Mouse (Mus musculus) midbrain, embryonic 11.5 days (tissue): ENCODE data around the gene Pmm1. TPM values are rescaled to one million over a fixed set of nuclear protein-coding genes. Genes with fewer than 3 reads are reported as not detected.
A peak's percentile ranks its signal among the peaks of the same experiment; 100 is the strongest.

Experiments used
- ATAC-seq: fragments of 200-750 bp; cut with Nextera tagmentation; 2 replicates; pipeline ENCODE4 v1.8.0; 2017; ENCODE audit warnings: moderate TSS enrichment, moderate library complexity; ENCODE audit not compliant: low FRiP score
- DNase-seq: peaks from one replicate; pipeline ENCODE4 v3.0.0; 2015; ENCODE audit warnings: low spot score; ENCODE audit errors: missing footprints
- H3K27ac ChIP-seq: fragments of 300-500 bp; sonication (generic); 2 replicates; pipeline ENCODE4 v1.5.1; 2014; ENCODE audit warnings: low read depth, low read length
- H3K27me3 ChIP-seq: fragments of 300-500 bp; sonication (generic); 2 replicates; pipeline ENCODE4 v1.6.1; 2014; ENCODE audit warnings: mild to moderate bottlenecking, low read length, moderate library complexity, mixed read lengths; ENCODE audit not compliant: control insufficient read depth, insufficient read depth
- H3K36me3 ChIP-seq: fragments of 300-500 bp; sonication (generic); 2 replicates; pipeline ENCODE4 v1.6.1; 2014; ENCODE audit warnings: mild to moderate bottlenecking, low read length, moderate library complexity, mixed read lengths; ENCODE audit not compliant: control insufficient read depth, insufficient read depth
- H3K4me1 ChIP-seq: fragments of 300-500 bp; sonication (generic); 2 replicates; pipeline ENCODE4 v1.6.1; 2014; ENCODE audit warnings: low read length; ENCODE audit not compliant: control insufficient read depth, insufficient read depth
- H3K4me2 ChIP-seq: fragments of 300-500 bp; sonication (generic); 2 replicates; pipeline ENCODE4 v1.6.1; 2014; ENCODE audit warnings: mild to moderate bottlenecking, moderate library complexity
- H3K4me3 ChIP-seq: fragments of 300-500 bp; sonication (generic); 2 replicates; pipeline ENCODE4 v1.5.1; 2014; ENCODE audit warnings: low read depth, low read length
- H3K9ac ChIP-seq: fragments of 300-500 bp; sonication (generic); 2 replicates; pipeline ENCODE4 v1.6.1; 2014; ENCODE audit warnings: low read length
- H3K9me3 ChIP-seq: fragments of 300-500 bp; sonication (generic); 2 replicates; pipeline ENCODE4 v1.6.1; 2016; ENCODE audit warnings: low read length; ENCODE audit not compliant: control insufficient read depth
- WGBS: fragments of 180-500 bp; shearing (Covaris S2); extraction: QIAGEN DNeasy Blood & Tissue Kit; methylation state at CpG from one replicate; pipeline ENCODE4 v1.1.7; 2014; 5-methylcytosine and 5-hydroxymethylcytosine counted together
- polyA plus RNA-seq: library from polyadenylated mRNA; unstranded; fragments of >200 nt; fragmentation: Nextera tagmentation; extraction: Ambion mirVana; gene quantifications from 2 replicates; pipeline ENCODE4 v1.2.1, GENCODE M21; 2014

The Pmm1 gene
- 26.9 and 29.8 TPM in 2 replicates for polyA plus RNA-seq

GRCm38 (mm10) chr15:81960171-81961077, at the start of gene Pmm1:
Pmm1 (minus strand) TSS chr15:81960930.
- H3K4me2 ChIP-seq = peak within 1 kb of the TSS; percentile 100
- H3K27ac ChIP-seq = peak within 1 kb of the TSS; percentile 67
- H3K4me1 ChIP-seq = peaks cover 2% of the 10 kb centered on the region
- no peaks in the 10 kb centered on the region for H3K9me3 ChIP-seq
- H3K27me3 ChIP-seq = no peaks in the 10 kb centered on the region
- WGBS = under 1% methylated on average over 73 of the region's 77 CpGs
- ATAC-seq (peak; percentile 97), DNase-seq (peak; percentile 100)
- H3K9ac ChIP-seq = peak within 1 kb of the TSS; percentile 70
- peak within 1 kb of the TSS; percentile 57 for H3K4me3 ChIP-seq
- H3K36me3 ChIP-seq = no peaks in the 10 kb centered on the region

- Histone ChIP-seq H3K27ac (no peak overlapping the region), H3K36me3 (no peaks in the 10 kb centered on the region), H3K4me3 (no peak overlapping the region), H3K4me1 (no peaks in the 10 kb centered on the region), H3K9me3 (no peaks in the 10 kb centered on the region), H3K27me3 (no peaks in the 10 kb centered on the region), H3K4me2 (no peak overlapping the region), H3K9ac (no peak overlapping the region)
- WGBS = 93% methylated on average over 8 of the region's 8 CpGs
- no peak for ATAC-seq
- no peak for DNase-seq
Observed at GRCm38 (mm10) chr15:82004257-82004656, 43.5 kb upstream of the Pmm1 start.

- ATAC-seq = no peak
- H3K27ac ChIP-seq = no peak overlapping the region
- WGBS = 88% methylated on average over 6 of the region's 6 CpGs
- no peak overlapping the region for H3K4me2 ChIP-seq
- DNase-seq = no peak
- H3K36me3 ChIP-seq = peaks cover 6% of the 10 kb centered on the region; the same call in 1 of the 2 replicates
- H3K27me3 ChIP-seq = no peaks in the 10 kb centered on the region
- H3K9ac ChIP-seq = no peak overlapping the region
- H3K4me3 ChIP-seq = no peak overlapping the region
- no peaks in the 10 kb centered on the region for H3K4me1 ChIP-seq
- H3K9me3 ChIP-seq = no peaks in the 10 kb centered on the region
Observed at GRCm38 (mm10) chr15:81993992-81994391, 33.3 kb upstream of the Pmm1 start.

GRCm38 (mm10) chr15:81990549-81990948, 29.8 kb upstream of the Pmm1 start:
- Histone ChIP-seq H3K4me3 (no peak overlapping the region), H3K27me3 (no peaks in the 10 kb centered on the region), H3K4me1 (peaks cover 3% of the 10 kb centered on the region), H3K4me2 (no peak overlapping the region), H3K9ac (no peak overlapping the region), H3K27ac (no peak overlapping the region), H3K36me3 (no peaks in the 10 kb centered on the region), H3K9me3 (no peaks in the 10 kb centered on the region)
- ATAC-seq = no peak
- no peak for DNase-seq
- 65% methylated on average over 7 of the region's 7 CpGs for WGBS

- Histone ChIP-seq H3K27me3 (no peaks in the 10 kb centered on the region), H3K36me3 (no peaks in the 10 kb centered on the region), H3K4me3 (no peak overlapping the region), H3K9ac (no peak overlapping the region), H3K9me3 (no peaks in the 10 kb centered on the region), H3K4me1 (peaks cover 8% of the 10 kb centered on the region), H3K4me2 (no peak overlapping the region), H3K27ac (no peak overlapping the region)
- DNase-seq (peak; percentile 98), ATAC-seq (peak; percentile 65)
- WGBS = 42% methylated on average over 11 of the region's 11 CpGs
Observed at GRCm38 (mm10) chr15:81989371-81990062, 28.8 kb upstream of the Pmm1 start.

- Histone ChIP-seq H3K4me2 (no peak within 1 kb of the TSS), H3K9ac (no peak within 1 kb of the TSS), H3K4me1 (peaks cover 8% of the 10 kb centered on the region), H3K27me3 (no peaks in the 10 kb centered on the region), H3K27ac (no peak within 1 kb of the TSS), H3K4me3 (no peak within 1 kb of the TSS), H3K9me3 (no peaks in the 10 kb centered on the region), H3K36me3 (no peaks in the 10 kb centered on the region)
- ATAC-seq (no peak), DNase-seq (no peak)
- WGBS = 81% methylated on average over 3 of the region's 3 CpGs
Observed at GRCm38 (mm10) chr15:81987646-81988045, 26.9 kb upstream of the Pmm1 start, which contains the start of gene Xrcc6. Xrcc6 (plus strand) TSS chr15:81987835.

GRCm38 (mm10) chr15:81985267-81986161, 24.8 kb upstream of the Pmm1 start:
- 0 out of 2 replicates have a peak, but pooled peaks have one; percentile 27 for ATAC-seq

GRCm38 (mm10) chr15:81982173-81982572, 21.4 kb upstream of the Pmm1 start:
- no peak overlapping the region for H3K27ac ChIP-seq
- H3K36me3 ChIP-seq = no peaks in the 10 kb centered on the region
- DNase-seq = no peak
- no peak overlapping the region for H3K4me3 ChIP-seq
- 54% methylated on average over 1 of the region's 1 CpGs for WGBS
- no peaks in the 10 kb centered on the region for H3K27me3 ChIP-seq
- no peak overlapping the region for H3K9ac ChIP-seq
- H3K4me1 ChIP-seq = peaks cover 8% of the 10 kb centered on the region
- no peaks in the 10 kb centered on the region for H3K9me3 ChIP-seq
- no peak for ATAC-seq
- no peak overlapping the region for H3K4me2 ChIP-seq

More at GRCm38 (mm10) chr15:81985267-81986161, 24.8 kb upstream of the Pmm1 start:
- Histone ChIP-seq H3K4me1 (peaks cover 8% of the 10 kb centered on the region), H3K9me3 (no peaks in the 10 kb centered on the region), H3K27ac (no peak overlapping the region; the same call in 1 of the 2 replicates), H3K36me3 (no peaks in the 10 kb centered on the region), H3K4me3 (no peak overlapping the region), H3K4me2 (no peak overlapping the region), H3K27me3 (no peaks in the 10 kb centered on the region), H3K9ac (no peak overlapping the region)
- no peak for DNase-seq
- 71% methylated on average over 2 of the region's 2 CpGs for WGBS
